Mouse (Mus musculus): ENCODE data around the gene Ifngr1. TPM values are rescaled to one million over a fixed set of nuclear protein-coding genes. Genes with fewer than 3 reads are reported as not detected.

Ifngr1 gene
- total and polyA plus RNA-seq, 3 experiments = 15.4 to 18.6 TPM; not detected in 1

GRCm38 (mm10) chr10:19578001-19578400 lies 13.7 kb upstream of the Ifngr1 start:
- no peaks in the 10 kb centered on the region for H3K27me3 ChIP-seq (ENCODE audit: control insufficient read depth in 1 of 2, insufficient read depth in 2 of 2, low read length in 2 of 2)
- H3K36me3 ChIP-seq (ENCODE audit: control insufficient read depth in 1 of 2, insufficient read depth in 2 of 2, low read length in 2 of 2) = peaks cover 0 to 8% of the 10 kb centered on the region in 2 experiments; a peak in 2 of 4 replicates
- no peak for TF ChIP-seq POLR2AphosphoS5 (IDR thresholded peaks at IDR 0.05; ENCODE audit: borderline replicate concordance, low read depth, low read length)
- no peak for TF ChIP-seq MYB (IDR thresholded peaks at IDR 0.05; ENCODE audit: low read depth, low read length)
- no peak for TF ChIP-seq NELFE (IDR thresholded peaks at IDR 0.05; ENCODE audit: low read depth, low read length)
- no peak for TF ChIP-seq TCF12 (IDR thresholded peaks at IDR 0.05; ENCODE audit: low read depth, low read length)
- no peak for TF ChIP-seq MAZ (IDR thresholded peaks at IDR 0.05; ENCODE audit: low read depth, low read length)
- TF ChIP-seq ZC3H11A (IDR thresholded peaks at IDR 0.05; ENCODE audit: low read depth, low read length) = no peak
- no peak for TF ChIP-seq ZKSCAN1 (IDR thresholded peaks at IDR 0.05; ENCODE audit: low read depth, low read length)
- TF ChIP-seq JUND (IDR thresholded peaks at IDR 0.05; ENCODE audit: low read depth, low read length) = no peak
- TF ChIP-seq CHD2 (IDR thresholded peaks at IDR 0.05; ENCODE audit: low read length) = no peak
- TF ChIP-seq SIN3A (IDR thresholded peaks at IDR 0.05; ENCODE audit: low read length) = no peak
- TF ChIP-seq ZMIZ1 (IDR thresholded peaks at IDR 0.05; ENCODE audit: low read depth, low read length) = no peak
- TF ChIP-seq MAFK (IDR thresholded peaks at IDR 0.05; ENCODE audit: borderline replicate concordance, low read depth, low read length) = no peak
- no peak for TF ChIP-seq RAD21 (IDR thresholded peaks at IDR 0.05; ENCODE audit: low read depth, low read length)
- TF ChIP-seq POLR2A (IDR thresholded peaks at IDR 0.05; ENCODE audit: control insufficient read depth in 1 of 2, insufficient read depth in 1 of 2, low read depth in 1 of 2, low read length in 2 of 2, poor library complexity in 1 of 2) = no peak
- TF ChIP-seq POLR2AphosphoS2 (IDR thresholded peaks at IDR 0.05; ENCODE audit: low read length) = no peak
- TF ChIP-seq GABPA (IDR thresholded peaks at IDR 0.05; ENCODE audit: low read depth, low read length) = no peak
- TF ChIP-seq UBTF (IDR thresholded peaks at IDR 0.05; ENCODE audit: borderline replicate concordance, insufficient read depth, low read depth, low read length) = no peak
- TF ChIP-seq MEF2A (IDR thresholded peaks at IDR 0.05; ENCODE audit: extremely low read depth, insufficient replicate concordance, low read depth, low read length, poor library complexity, severe bottlenecking) = no peak
- TF ChIP-seq E2F4 (IDR thresholded peaks at IDR 0.05; ENCODE audit: borderline replicate concordance, low read depth, low read length) = no peak
- no peak for DNase-seq (ENCODE audit: low read depth, low spot score)
- no peaks in the 10 kb centered on the region for H3K79me2 ChIP-seq (ENCODE audit: control insufficient read depth, insufficient read depth, low read length, poor library complexity)
- no peaks in the 10 kb centered on the region for H3K9me3 ChIP-seq (replicated peaks; ENCODE audit: insufficient read depth, low read length)
- peaks cover 3 to 6% of the 10 kb centered on the region in 2 experiments for H3K4me1 ChIP-seq (ENCODE audit: control insufficient read depth in 1 of 2, insufficient read depth in 2 of 2, low read length in 2 of 2)
- H3K27ac ChIP-seq (ENCODE audit: control insufficient read depth, low read depth, low read length) = no peak overlapping the region
- H3K9ac ChIP-seq (ENCODE audit: control insufficient read depth, low read depth, low read length, poor library complexity, severe bottlenecking) = no peak overlapping the region
- no peak overlapping the region for H3K4me3 ChIP-seq (ENCODE audit: control insufficient read depth in 1 of 2, insufficient read depth in 1 of 2, low read depth in 2 of 2, low read length in 2 of 2)

DNA sequence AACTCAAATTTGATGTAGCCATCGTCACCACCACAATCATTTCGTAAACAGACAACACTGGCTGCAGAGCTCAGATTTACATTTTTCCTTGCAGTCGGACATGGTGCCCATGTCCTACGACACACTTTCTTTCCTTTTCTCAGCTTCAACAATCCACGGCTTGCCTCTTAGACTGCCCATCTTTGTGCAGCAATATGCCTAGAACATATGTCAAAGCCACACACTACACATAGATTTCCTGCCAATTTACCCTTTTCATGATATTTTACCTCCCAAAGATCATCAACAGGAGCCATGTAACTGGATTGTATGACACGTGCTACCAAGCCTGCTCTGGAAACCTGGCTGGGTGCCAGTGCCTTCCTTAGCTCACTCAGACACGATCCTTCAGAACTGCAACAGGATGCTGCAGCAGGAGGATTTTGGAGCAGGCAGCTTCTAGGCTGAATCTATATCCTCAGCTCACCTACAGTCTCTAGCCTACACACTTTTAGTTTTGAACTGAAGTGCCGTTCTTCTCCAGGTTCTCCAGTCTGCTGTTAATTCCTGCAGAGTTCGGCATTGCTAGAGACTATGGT lies 13.3 kb upstream of the Ifngr1 start:
- Histone ChIP-seq H3K9ac (ENCODE audit: control insufficient read depth, low read depth, low read length, poor library complexity, severe bottlenecking) (no peak overlapping the region), H3K27ac (ENCODE audit: control insufficient read depth, low read depth, low read length) (no peak overlapping the region), H3K4me1 (ENCODE audit: control insufficient read depth in 1 of 2, insufficient read depth in 2 of 2, low read length in 2 of 2) (peaks cover 8 to 11% of the 10 kb centered on the region in 2 experiments), H3K27me3 (ENCODE audit: control insufficient read depth in 1 of 2, insufficient read depth in 2 of 2, low read length in 2 of 2) (no peaks in the 10 kb centered on the region), H3K4me3 (ENCODE audit: control insufficient read depth in 1 of 2, insufficient read depth in 1 of 2, low read depth in 2 of 2, low read length in 2 of 2) (no peak overlapping the region), H3K9me3 (replicated peaks; ENCODE audit: insufficient read depth, low read length) (no peaks in the 10 kb centered on the region), H3K79me2 (ENCODE audit: control insufficient read depth, insufficient read depth, low read length, poor library complexity) (no peaks in the 10 kb centered on the region), H3K36me3 (ENCODE audit: control insufficient read depth in 1 of 2, insufficient read depth in 2 of 2, low read length in 2 of 2) (peaks cover 0 to 13% of the 10 kb centered on the region in 2 experiments; a peak in 2 of 4 replicates)
- TF ChIP-seq CHD1 (IDR thresholded peaks at IDR 0.05; ENCODE audit: low read depth, low read length) = no peak
- TF ChIP-seq MEF2A (IDR thresholded peaks at IDR 0.05; ENCODE audit: extremely low read depth, insufficient replicate concordance, low read depth, low read length, poor library complexity, severe bottlenecking) = no peak
- no peak for TF ChIP-seq RAD21 (IDR thresholded peaks at IDR 0.05; ENCODE audit: low read depth, low read length)
- no peak for TF ChIP-seq POLR2AphosphoS5 (IDR thresholded peaks at IDR 0.05; ENCODE audit: borderline replicate concordance, low read depth, low read length)
- TF ChIP-seq BHLHE40 (IDR thresholded peaks at IDR 0.05; ENCODE audit: borderline replicate concordance, low read depth, low read length) = no peak
- TF ChIP-seq TAL1 (IDR thresholded peaks at IDR 0.05; ENCODE audit: low read length) = no peak
- TF ChIP-seq NRF1 (IDR thresholded peaks at IDR 0.05; ENCODE audit: insufficient read depth, low read depth, low read length, poor library complexity, severe bottlenecking) = no peak
- TF ChIP-seq EP300 (IDR thresholded peaks at IDR 0.05; ENCODE audit: low read depth in 1 of 2, low read length in 2 of 2) = no peak
- TF ChIP-seq ZMIZ1 (IDR thresholded peaks at IDR 0.05; ENCODE audit: low read depth, low read length) = no peak
- TF ChIP-seq ZC3H11A (IDR thresholded peaks at IDR 0.05; ENCODE audit: low read depth, low read length) = no peak
- TF ChIP-seq ETS1 (IDR thresholded peaks at IDR 0.05; ENCODE audit: low read depth, low read length) = no peak
- no peak for TF ChIP-seq UBTF (IDR thresholded peaks at IDR 0.05; ENCODE audit: borderline replicate concordance, insufficient read depth, low read depth, low read length)
- no peak for TF ChIP-seq MXI1 (IDR thresholded peaks at IDR 0.05; ENCODE audit: low read depth, low read length)
- no peak for DNase-seq (ENCODE audit: low read depth, low spot score)

Data from MEL (cell line).